Mouse (Mus musculus) heart, embryonic 14.5 days (tissue): ENCODE results near the gene Chrna9. TPM values are rescaled to one million over a fixed set of nuclear protein-coding genes. Genes with fewer than 3 reads are reported as not detected.
"Not testable (repeated sequence)": the region's sequence is repeated elsewhere in the genome, so short reads cannot be mapped to it uniquely, and the experiment has no call there.

Experiments used
- ATAC-seq: fragments of 200-750 bp; cut with Nextera tagmentation; 2 replicates; pipeline ENCODE4 v1.8.0; 2017; ENCODE audit warnings: low read depth, moderate TSS enrichment; ENCODE audit not compliant: insufficient number of reproducible peaks, insufficient read depth, low FRiP score
- H3K27ac ChIP-seq, 2 experiments: fragments of 200-500 bp in 1 of 2; fragments of 300-500 bp in 1 of 2; sonication (generic) in 1 of 2; replicated peaks in 1 of 2; 2 replicates each; pipeline ENCODE4 v1.5.1; 2012 to 2014; ENCODE audit warnings: low read depth in 2 of 2, low read length in 2 of 2, control low read depth in 1 of 2, mild to moderate bottlenecking in 1 of 2, mixed read lengths in 1 of 2; ENCODE audit not compliant: control insufficient read depth in 1 of 2, insufficient read depth in 1 of 2
- H3K27me3 ChIP-seq: fragments of 300-500 bp; sonication (generic); 2 replicates; pipeline ENCODE4 v1.6.1; 2014; ENCODE audit warnings: mild to moderate bottlenecking, low read length, control low read depth; ENCODE audit not compliant: control insufficient read depth, insufficient read depth
- H3K36me3 ChIP-seq: fragments of 300-500 bp; sonication (generic); 2 replicates; pipeline ENCODE4 v1.6.1; 2014; ENCODE audit warnings: mild to moderate bottlenecking, control low read depth, low read length, mixed read lengths; ENCODE audit not compliant: control insufficient read depth, insufficient read depth
- H3K4me1 ChIP-seq, 2 experiments: fragments of 200-500 bp in 1 of 2; fragments of 300-500 bp in 1 of 2; sonication (generic) in 1 of 2; 2 replicates each; pipeline ENCODE4 v1.6.1; 2012 to 2014; ENCODE audit warnings: low read length in 2 of 2, control low read depth in 1 of 2, mixed read lengths in 1 of 2; ENCODE audit not compliant: control insufficient read depth in 2 of 2, insufficient read depth in 2 of 2
- H3K4me2 ChIP-seq: fragments of 300-500 bp; sonication (generic); 2 replicates; pipeline ENCODE4 v1.6.1; 2014; ENCODE audit warnings: mild to moderate bottlenecking, low read length
- H3K4me3 ChIP-seq, 2 experiments: fragments of 200-500 bp in 1 of 2; fragments of 300-500 bp in 1 of 2; sonication (generic) in 1 of 2; 2 replicates each; pipeline ENCODE4 v1.5.1; 2012 to 2014; ENCODE audit warnings: low read length in 2 of 2, mild to moderate bottlenecking in 2 of 2, control low read depth in 1 of 2, low read depth in 1 of 2, moderate library complexity in 1 of 2; ENCODE audit not compliant: control insufficient read depth in 1 of 2, insufficient read depth in 1 of 2
- H3K9ac ChIP-seq: fragments of 300-500 bp; sonication (generic); 2 replicates; pipeline ENCODE4 v1.6.1; 2014; ENCODE audit warnings: mild to moderate bottlenecking, low read length
- H3K9me3 ChIP-seq: fragments of 300-500 bp; sonication (generic); 2 replicates; pipeline ENCODE4 v1.6.1; 2016; ENCODE audit warnings: low read length, control low read depth; ENCODE audit not compliant: control insufficient read depth
- WGBS: fragments of 180-500 bp; shearing (Covaris S2); extraction: QIAGEN DNeasy Blood & Tissue Kit; methylation state at CpG from one replicate; pipeline ENCODE4 v1.1.7; 2014; 5-methylcytosine and 5-hydroxymethylcytosine counted together
- polyA plus RNA-seq: library from polyadenylated mRNA; unstranded; fragments of >200 nt; fragmentation: Nextera tagmentation; extraction: Ambion mirVana; gene quantifications from 2 replicates; pipeline ENCODE4 v1.2.1, GENCODE M21; 2014

Chrna9 gene
- polyA plus RNA-seq, 1 experiment from 2014 or later: not detected

GRCm38 (mm10) chr5:65986426-65986825 lies 51.7 kb downstream of the Chrna9 start:
- no peak for ATAC-seq
- H3K27ac ChIP-seq: no peak overlapping the region
- no peak overlapping the region for H3K4me3 ChIP-seq
- 85% methylated on average over 5 of the region's 5 CpGs for WGBS
- no peak overlapping the region for H3K4me2 ChIP-seq
- no peaks in the 10 kb centered on the region for H3K36me3 ChIP-seq
- H3K9me3 ChIP-seq: no peaks in the 10 kb centered on the region
- H3K9ac ChIP-seq: no peak overlapping the region
- H3K27me3 ChIP-seq: no peaks in the 10 kb centered on the region
- no peaks in the 10 kb centered on the region for H3K4me1 ChIP-seq

GRCm38 (mm10) chr5:65987004-65987403 lies 52.3 kb downstream of the Chrna9 start:
- not testable (repeated sequence) for H3K27me3 ChIP-seq, H3K4me1 ChIP-seq, H3K36me3 ChIP-seq, H3K27ac ChIP-seq, ATAC-seq, H3K4me2 ChIP-seq, H3K4me3 ChIP-seq, H3K9me3 ChIP-seq, H3K9ac ChIP-seq
- WGBS: 65% methylated on average over 3 of the region's 3 CpGs

- WGBS: 76% methylated on average over 2 of the region's 2 CpGs
- H3K4me2 ChIP-seq: no peak overlapping the region
These were observed 56.5 kb downstream of the Chrna9 start for GRCm38 (mm10) chr5:65991191-65991590.

GRCm38 (mm10) chr5:65994643-65995042 lies 59.9 kb downstream of the Chrna9 start:
- WGBS: 59% methylated on average over 6 of the region's 6 CpGs
- Histone ChIP-seq H3K4me1 (no peaks in the 10 kb centered on the region), H3K27me3 (no peaks in the 10 kb centered on the region), H3K36me3 (no peaks in the 10 kb centered on the region), H3K9me3 (no peaks in the 10 kb centered on the region), H3K4me3 (no peak overlapping the region), H3K27ac (no peak overlapping the region), H3K9ac (no peak overlapping the region), H3K4me2 (no peak overlapping the region)
- ATAC-seq: no peak

More at GRCm38 (mm10) chr5:65991191-65991590, 56.5 kb downstream of the Chrna9 start:
- Histone ChIP-seq H3K36me3 (no peaks in the 10 kb centered on the region), H3K4me3 (no peak overlapping the region), H3K9me3 (no peaks in the 10 kb centered on the region), H3K9ac (no peak overlapping the region), H3K4me1 (no peaks in the 10 kb centered on the region), H3K27ac (no peak overlapping the region), H3K27me3 (no peaks in the 10 kb centered on the region)
- ATAC-seq: no peak

- H3K4me1 ChIP-seq: no peaks in the 10 kb centered on the region
- H3K9me3 ChIP-seq: no peaks in the 10 kb centered on the region
- no peak overlapping the region for H3K4me3 ChIP-seq
- no peak overlapping the region for H3K4me2 ChIP-seq
- H3K36me3 ChIP-seq: no peaks in the 10 kb centered on the region
- H3K9ac ChIP-seq: no peak overlapping the region
- no peaks in the 10 kb centered on the region for H3K27me3 ChIP-seq
- ATAC-seq: no peak
- no peak overlapping the region for H3K27ac ChIP-seq
These were observed 63.1 kb downstream of the Chrna9 start for GRCm38 (mm10) chr5:65997813-65998212.

GRCm38 (mm10) chr5:65999106-65999505 lies 64.4 kb downstream of the Chrna9 start:
- Histone ChIP-seq H3K27me3 (no peaks in the 10 kb centered on the region), H3K27ac (no peak overlapping the region), H3K4me2 (no peak overlapping the region), H3K9me3 (no peaks in the 10 kb centered on the region), H3K36me3 (no peaks in the 10 kb centered on the region), H3K4me3 (no peak overlapping the region), H3K9ac (no peak overlapping the region), H3K4me1 (peaks cover 0 to 2% of the 10 kb centered on the region in 2 experiments; a peak in 2 of 4 replicates)
- no peak for ATAC-seq
- WGBS: 76% methylated on average over 7 of the region's 7 CpGs

GRCm38 (mm10) chr5:66000074-66000473 lies 65.4 kb downstream of the Chrna9 start:
- H3K4me2 ChIP-seq: no peak overlapping the region
- no peaks in the 10 kb centered on the region for H3K27me3 ChIP-seq
- WGBS: 75% methylated on average over 7 of the region's 7 CpGs
- H3K4me1 ChIP-seq: peaks cover 5% of the 10 kb centered on the region in 2 experiments; a peak in 3 of 4 replicates
- H3K9me3 ChIP-seq: no peaks in the 10 kb centered on the region
- no peak overlapping the region for H3K27ac ChIP-seq
- H3K9ac ChIP-seq: no peak overlapping the region
- no peak for ATAC-seq
- no peak overlapping the region for H3K4me3 ChIP-seq
- no peaks in the 10 kb centered on the region for H3K36me3 ChIP-seq

- Histone ChIP-seq H3K9me3 (no peaks in the 10 kb centered on the region), H3K4me3 (no peak overlapping the region), H3K4me2 (no peak overlapping the region), H3K4me1 (peaks cover 5% of the 10 kb centered on the region in 2 experiments; a peak in 3 of 4 replicates), H3K27me3 (no peaks in the 10 kb centered on the region), H3K9ac (no peak overlapping the region), H3K27ac (no peak overlapping the region), H3K36me3 (no peaks in the 10 kb centered on the region)
- WGBS: 66% methylated on average over 6 of the region's 6 CpGs
- ATAC-seq: no peak
These were observed 65.9 kb downstream of the Chrna9 start for GRCm38 (mm10) chr5:66000567-66001125.
